Mouse (Mus musculus) heart, embryonic 16.5 days (tissue): ENCODE results near the gene Klhl7. TPM values are rescaled to one million over a fixed set of nuclear protein-coding genes. Genes with fewer than 3 reads are reported as not detected.

Experiments
- ATAC-seq: fragments of 200-750 bp; cut with Nextera tagmentation; replicated peaks from 2 replicates; pipeline ENCODE4 v1.8.0; 2017; ENCODE audit warnings: moderate number of reproducible peaks; ENCODE audit not compliant: insufficient read depth, low FRiP score; ENCODE audit errors: extremely low read depth
- H3K27ac ChIP-seq: fragments of 300-500 bp; sonication (generic); 2 replicates; pipeline ENCODE4 v1.5.1; 2014; ENCODE audit warnings: mild to moderate bottlenecking, low read length, control low read depth, moderate library complexity
- H3K27me3 ChIP-seq: fragments of 300-500 bp; sonication (generic); 2 replicates; pipeline ENCODE4 v1.6.1; 2014; ENCODE audit warnings: low read length, mixed read lengths; ENCODE audit not compliant: control insufficient read depth, insufficient read depth
- H3K36me3 ChIP-seq: fragments of 300-500 bp; sonication (generic); 2 replicates; pipeline ENCODE4 v1.6.1; 2014; ENCODE audit not compliant: control insufficient read depth, insufficient read depth
- H3K4me1 ChIP-seq: fragments of 300-500 bp; sonication (generic); 2 replicates; pipeline ENCODE4 v1.6.1; 2014; ENCODE audit warnings: low read length, mixed read lengths; ENCODE audit not compliant: control insufficient read depth, insufficient read depth
- H3K4me2 ChIP-seq: fragments of 300-500 bp; sonication (generic); 2 replicates; pipeline ENCODE4 v1.6.1; 2014; ENCODE audit warnings: low read depth, mild to moderate bottlenecking, control low read depth, low read length
- H3K4me3 ChIP-seq: fragments of 300-500 bp; sonication (generic); 2 replicates; pipeline ENCODE4 v1.5.1; 2014; ENCODE audit warnings: mild to moderate bottlenecking, control low read depth, low read length
- H3K9ac ChIP-seq: fragments of 300-500 bp; sonication (generic); 2 replicates; pipeline ENCODE4 v1.6.1; 2014; ENCODE audit warnings: low read length, control low read depth
- H3K9me3 ChIP-seq: fragments of 300-500 bp; sonication (generic); replicated peaks from 2 replicates; pipeline ENCODE4 v1.6.1; 2016; ENCODE audit warnings: low read length; ENCODE audit not compliant: control insufficient read depth
- WGBS: fragments of 180-500 bp; shearing (Covaris S2); extraction: QIAGEN DNeasy Blood & Tissue Kit; methylation state at CpG from one replicate; pipeline ENCODE4 v1.1.7; 2014; 5-methylcytosine and 5-hydroxymethylcytosine counted together
- polyA plus RNA-seq: library from polyadenylated mRNA; unstranded; fragments of >200 nt; fragmentation: Nextera tagmentation; extraction: Ambion mirVana; gene quantifications from 2 replicates; pipeline ENCODE4 v1.2.1, GENCODE M21; 2015

The Klhl7 gene
- polyA plus RNA-seq, 1 experiment from 2014 or later = 49.2 TPM

DNA sequence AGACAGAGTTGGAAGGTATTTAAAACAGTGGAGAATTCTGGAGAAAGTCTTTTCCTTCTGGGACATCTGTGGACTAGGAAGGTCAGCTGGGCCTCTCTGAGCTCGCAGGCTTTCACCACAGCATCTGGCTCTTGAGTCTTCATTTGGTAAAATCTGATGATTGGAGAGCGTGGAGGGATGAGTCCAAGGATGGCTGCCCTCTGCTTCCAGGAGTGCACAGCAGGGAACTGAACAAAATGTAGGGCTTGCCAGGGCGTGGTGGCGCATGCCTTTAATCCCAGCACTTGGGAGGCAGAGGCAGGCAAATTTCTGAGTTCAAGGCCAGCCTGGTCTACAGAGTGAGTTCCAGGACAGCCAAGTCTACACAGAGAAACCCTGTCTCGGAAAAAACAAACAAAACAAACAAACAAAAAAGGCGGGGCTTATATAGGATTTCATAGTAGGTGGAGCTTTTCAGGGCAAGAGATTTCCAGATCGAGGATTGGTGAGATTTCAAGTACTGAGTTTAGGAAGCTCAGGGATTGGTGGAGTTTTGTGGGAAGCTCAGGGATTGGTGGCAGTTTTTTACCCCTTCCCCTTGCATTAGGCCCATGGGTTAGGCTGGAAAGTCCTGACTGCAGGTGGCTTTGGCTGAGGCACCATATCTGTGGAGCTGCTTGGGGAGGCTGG lies 6.8 kb downstream of the Klhl7 start:
- no peak overlapping the region for H3K4me2 ChIP-seq
- no peak overlapping the region for H3K27ac ChIP-seq
- no peak overlapping the region for H3K4me3 ChIP-seq
- 87% methylated on average over 7 of the region's 7 CpGs for WGBS
- no peaks in the 10 kb centered on the region for H3K27me3 ChIP-seq
- H3K9me3 ChIP-seq = no peaks in the 10 kb centered on the region
- no peak overlapping the region for H3K9ac ChIP-seq
- no peak for ATAC-seq
- H3K4me1 ChIP-seq = no peaks in the 10 kb centered on the region
- peaks cover 3% of the 10 kb centered on the region; the same call in 1 of the 2 replicates for H3K36me3 ChIP-seq

- no peaks in the 10 kb centered on the region for H3K9me3 ChIP-seq
- H3K27ac ChIP-seq = no peak overlapping the region
- H3K27me3 ChIP-seq = no peaks in the 10 kb centered on the region
- WGBS = 49% methylated on average over 3 of the region's 3 CpGs
- no peak overlapping the region for H3K9ac ChIP-seq
- H3K4me1 ChIP-seq = no peaks in the 10 kb centered on the region
- ATAC-seq = no peak
- no peak overlapping the region for H3K4me3 ChIP-seq
- no peak overlapping the region for H3K4me2 ChIP-seq
- peaks cover 3% of the 10 kb centered on the region; the same call in 1 of the 2 replicates for H3K36me3 ChIP-seq
Observed at GRCm38 (mm10) chr5:24107740-24108098, 7.3 kb downstream of the Klhl7 start.

DNA sequence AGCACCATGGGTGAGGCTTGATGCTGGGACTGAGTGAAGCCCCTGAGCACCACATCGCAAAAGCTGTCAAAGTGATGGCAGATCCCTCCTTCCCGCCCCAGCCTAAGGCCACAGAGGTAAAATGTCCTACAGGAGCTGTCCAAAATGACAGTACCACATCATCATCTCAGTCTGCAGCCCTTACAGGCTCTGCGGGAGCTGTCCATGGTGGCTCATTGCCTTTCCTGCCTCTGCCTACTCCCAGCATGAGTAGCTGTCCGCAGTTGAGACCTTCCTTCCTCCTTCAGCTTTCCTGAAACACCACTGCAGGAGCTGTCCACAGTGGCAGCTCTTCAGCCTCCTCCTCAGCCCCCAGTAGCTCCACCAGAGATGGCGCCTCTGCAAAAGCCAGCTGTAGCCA lies 9.7 kb downstream of the Klhl7 start:
- no peaks in the 10 kb centered on the region for H3K27me3 ChIP-seq
- H3K36me3 ChIP-seq = peaks cover 3% of the 10 kb centered on the region; the same call in 1 of the 2 replicates
- H3K4me2 ChIP-seq = no peak overlapping the region
- no peak overlapping the region for H3K27ac ChIP-seq
- H3K4me3 ChIP-seq = no peak overlapping the region
- no peaks in the 10 kb centered on the region for H3K4me1 ChIP-seq
- ATAC-seq = no peak
- no peak overlapping the region for H3K9ac ChIP-seq
- WGBS = 75% methylated on average over 5 of the region's 5 CpGs
- no peaks in the 10 kb centered on the region for H3K9me3 ChIP-seq

- Histone ChIP-seq H3K9me3 (no peaks in the 10 kb centered on the region), H3K4me1 (no peaks in the 10 kb centered on the region), H3K9ac (no peak overlapping the region), H3K4me3 (no peak overlapping the region), H3K4me2 (no peak overlapping the region), H3K27me3 (no peaks in the 10 kb centered on the region), H3K36me3 (peaks cover 3% of the 10 kb centered on the region; the same call in 1 of the 2 replicates), H3K27ac (no peak overlapping the region)
- no peak for ATAC-seq
- 85% methylated on average over 12 of the region's 12 CpGs for WGBS
Observed at GRCm38 (mm10) chr5:24112116-24112903, 11.9 kb downstream of the Klhl7 start.

- H3K36me3 ChIP-seq = peaks cover 4% of the 10 kb centered on the region; the same call in 1 of the 2 replicates
- no peaks in the 10 kb centered on the region for H3K27me3 ChIP-seq
- WGBS = 95% methylated on average over 2 of the region's 2 CpGs
- H3K27ac ChIP-seq = no peak overlapping the region
- H3K9ac ChIP-seq = no peak overlapping the region
- no peak for ATAC-seq
- H3K9me3 ChIP-seq = no peaks in the 10 kb centered on the region
- H3K4me1 ChIP-seq = peaks cover 8% of the 10 kb centered on the region
- no peak overlapping the region for H3K4me3 ChIP-seq
- H3K4me2 ChIP-seq = no peak overlapping the region
Observed at GRCm38 (mm10) chr5:24122221-24122620, 21.8 kb downstream of the Klhl7 start.

DNA sequence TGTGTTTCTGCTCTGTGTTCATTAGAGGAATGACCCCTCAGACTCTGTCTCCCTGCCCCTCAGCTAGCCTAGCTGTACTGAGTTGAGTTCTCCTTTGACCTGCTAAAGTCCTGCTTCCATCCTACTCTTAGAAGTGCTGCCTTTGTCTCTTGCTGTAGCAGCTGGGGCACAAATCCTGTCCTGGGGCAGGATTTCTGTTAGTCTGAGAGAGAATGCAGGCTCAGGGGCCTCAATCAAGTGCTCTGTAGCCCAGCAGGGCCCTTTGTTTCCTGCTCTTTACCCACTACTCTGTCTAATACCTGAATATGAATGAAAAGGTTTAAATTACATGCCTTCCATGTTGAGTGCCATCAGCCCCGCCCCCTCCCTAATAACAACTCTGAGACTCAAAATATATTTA lies 23.8 kb downstream of the Klhl7 start:
- Histone ChIP-seq H3K4me2 (no peak overlapping the region), H3K9me3 (no peaks in the 10 kb centered on the region), H3K36me3 (no peaks in the 10 kb centered on the region; the same call in 1 of the 2 replicates), H3K4me1 (peaks cover 12% of the 10 kb centered on the region), H3K9ac (no peak overlapping the region), H3K4me3 (no peak overlapping the region), H3K27me3 (no peaks in the 10 kb centered on the region), H3K27ac (peak overlapping the region; percentile 58)
- 88% methylated on average over 1 of the region's 1 CpGs for WGBS
- no peak for ATAC-seq

- Histone ChIP-seq H3K27me3 (no peaks in the 10 kb centered on the region), H3K27ac (peak overlapping the region; percentile 66; the same call in 1 of the 2 replicates), H3K4me1 (peaks cover 12% of the 10 kb centered on the region), H3K4me3 (no peak overlapping the region; the same call in 1 of the 2 replicates), H3K4me2 (peak overlapping the region; percentile 38), H3K9ac (peak overlapping the region; percentile 25; the same call in 1 of the 2 replicates), H3K9me3 (no peaks in the 10 kb centered on the region), H3K36me3 (no peaks in the 10 kb centered on the region; the same call in 1 of the 2 replicates)
- ATAC-seq = no peak
- WGBS = 81% methylated on average over 3 of the region's 3 CpGs
Observed at GRCm38 (mm10) chr5:24124579-24125276, 24.3 kb downstream of the Klhl7 start.

GRCm38 (mm10) chr5:24125910-24126636 lies 25.7 kb downstream of the Klhl7 start:
- peak overlapping the region; percentile 97 for H3K27ac ChIP-seq
- no peaks in the 10 kb centered on the region for H3K36me3 ChIP-seq
- peak overlapping the region; percentile 34; the same call in 1 of the 2 replicates for H3K4me2 ChIP-seq
- WGBS = 41% methylated on average over 1 of the region's 1 CpGs
- H3K9ac ChIP-seq = peak overlapping the region; percentile 36
- no peaks in the 10 kb centered on the region for H3K9me3 ChIP-seq
- no peaks in the 10 kb centered on the region for H3K27me3 ChIP-seq
- peak; percentile 83 for ATAC-seq
- H3K4me3 ChIP-seq = no peak overlapping the region
- H3K4me1 ChIP-seq = peaks cover 12% of the 10 kb centered on the region
